7 mouse cellular contexts compared by ENCODE assay signal in genomic region chr11:79229561-79230250, GRCm38 (mm10). TPM values are rescaled to one million over a fixed set of nuclear protein-coding genes. Genes with fewer than 3 reads are reported as not detected.
DNase-seq lines count a peak whose midpoint lies in the region; ATAC-seq lines count a peak whose summit lies in the region.

No protein-coding gene starts in this region.

- peak; percentile 49 for DNase-seq in ovary, adult 18-20 months (ENCODE audit: low spot score)
- no peak for DNase-seq in ovary, postnatal 14 days (ENCODE audit: low spot score)
- DNase-seq in gastrocnemius, adult 8-10 months (ENCODE audit: low spot score in 2 of 2) = peak; percentile 46 to 78
- DNase-seq in kidney, postnatal 10 days = peak; percentile 75
- no peak for DNase-seq in left cerebral cortex, adult 8-10 months (ENCODE audit: low spot score in 2 of 2)

- ATAC-seq in cerebellum, adult (ENCODE audit: insufficient number of reproducible peaks, low FRiP score, low TSS enrichment) = peak; percentile 79; the same call in 1 of the 2 replicates
- no peak for ATAC-seq in erythroid progenitor cell, adult 5-6 weeks (replicated peaks; ENCODE audit: low FRiP score, poor library complexity, severe bottlenecking)

RNA-seq across cellular contexts. Expression of gene Wsb1, which starts 24.8 kb away (rescaled TPM):
- total RNA-seq in gastrocnemius, adult 8-10 months (2022) = 1 to 10 TPM; 1.9 to 6.9 (median 6.0) TPM
- 60.4 and 62.7 TPM in 2 replicates for total RNA-seq in erythroid progenitor cell, adult 5-6 weeks (2015; ENCODE audit: low replicate concordance)
- 29.4 and 45.1 TPM in 2 replicates for total RNA-seq in erythroid progenitor cell, adult 5-6 weeks (2017; ENCODE audit: low replicate concordance)
- 10 to 100 TPM; 67.0 to 96.0 (median 77.4) TPM for total RNA-seq in left cerebral cortex, adult 8-10 months (2022)

Comparison
In these comparisons a context has a peak if more than half of its experiments do, and no peak if none do; other contexts are left out.
1. DNase-seq: peak in ovary, adult 18-20 months (single experiment), gastrocnemius, adult 8-10 months (2 of 2) and kidney, postnatal 10 days (single experiment); none in ovary, postnatal 14 days (single experiment) and left cerebral cortex, adult 8-10 months (0 of 2).